Mouse (Mus musculus): ENCODE data around the gene Chst11. TPM values are rescaled to one million over a fixed set of nuclear protein-coding genes. Genes with fewer than 3 reads are reported as not detected.

The Chst11 gene
- polyA plus RNA-seq, 1 experiment from 2014 or later, result 1.2 TPM

DNA sequence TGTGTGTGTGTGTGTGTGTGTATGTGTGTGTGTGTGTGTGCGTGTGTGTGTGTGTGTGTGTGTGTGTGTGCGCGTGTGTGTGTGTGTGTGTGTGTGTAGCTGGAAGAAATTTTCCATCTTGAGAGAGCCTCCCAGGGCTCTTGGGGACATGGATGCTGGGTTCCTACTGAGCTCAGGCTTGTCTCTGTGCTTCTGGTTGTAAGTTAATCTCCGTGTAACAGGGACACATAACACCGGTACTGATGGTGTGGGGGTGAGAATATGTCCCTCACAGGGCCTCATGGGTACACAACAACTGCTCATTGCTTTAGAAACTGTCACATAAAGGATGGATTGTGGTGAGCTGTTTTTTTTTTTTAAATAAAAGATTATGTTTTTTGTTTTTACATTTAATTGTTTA is 33.2 kb downstream of the Chst11 start:
- no peak overlapping the region for H3K4me3 ChIP-seq (ENCODE audit: low read length)
- ATAC-seq (ENCODE audit: low read depth), result no peak
- no peak overlapping the region for H3K4me2 ChIP-seq (ENCODE audit: low read depth, low read length)
- no peaks in the 10 kb centered on the region for H3K4me1 ChIP-seq (replicated peaks; ENCODE audit: control insufficient read depth, insufficient read depth, low read length)
- H3K36me3 ChIP-seq (ENCODE audit: control insufficient read depth, insufficient read depth, low read length), result no peaks in the 10 kb centered on the region
- no peaks in the 10 kb centered on the region for H3K27me3 ChIP-seq (ENCODE audit: control insufficient read depth, insufficient read depth, low read depth, low read length)
- H3K9ac ChIP-seq (ENCODE audit: low read length), result no peak overlapping the region
- H3K9me3 ChIP-seq (ENCODE audit: control insufficient read depth, low read length), result no peaks in the 10 kb centered on the region
- 62% methylated on average over 5 of the region's 5 CpGs for WGBS
- no peak overlapping the region for H3K27ac ChIP-seq (ENCODE audit: low read length)

GRCm38 (mm10) chr10:83019497-83020270 is 34.4 kb downstream of the Chst11 start:
- H3K4me1 ChIP-seq (replicated peaks; ENCODE audit: control insufficient read depth, insufficient read depth, low read length), result no peaks in the 10 kb centered on the region
- no peak overlapping the region for H3K27ac ChIP-seq (ENCODE audit: low read length)
- no peak overlapping the region for H3K9ac ChIP-seq (ENCODE audit: low read length)
- H3K9me3 ChIP-seq (ENCODE audit: control insufficient read depth, low read length), result no peaks in the 10 kb centered on the region
- WGBS, result 59% methylated on average over 19 of the region's 19 CpGs
- H3K4me3 ChIP-seq (ENCODE audit: low read length), result no peak overlapping the region
- no peaks in the 10 kb centered on the region for H3K27me3 ChIP-seq (ENCODE audit: control insufficient read depth, insufficient read depth, low read depth, low read length)
- no peak overlapping the region for H3K4me2 ChIP-seq (ENCODE audit: low read depth, low read length)
- no peaks in the 10 kb centered on the region for H3K36me3 ChIP-seq (ENCODE audit: control insufficient read depth, insufficient read depth, low read length)
- ATAC-seq (ENCODE audit: low read depth), result 0 out of 2 replicates have a peak, but pooled peaks have one; percentile 20

- H3K9me3 ChIP-seq (ENCODE audit: control insufficient read depth, low read length), result no peaks in the 10 kb centered on the region
- WGBS, result 93% methylated on average over 1 of the region's 1 CpGs
Measured at GRCm38 (mm10) chr10:83022616-83023015, 37.3 kb downstream of the Chst11 start.

GRCm38 (mm10) chr10:83026174-83026573 is 40.9 kb downstream of the Chst11 start:
- Histone ChIP-seq H3K36me3 (ENCODE audit: control insufficient read depth, insufficient read depth, low read length) (no peaks in the 10 kb centered on the region), H3K9me3 (ENCODE audit: control insufficient read depth, low read length) (no peaks in the 10 kb centered on the region)

More at GRCm38 (mm10) chr10:83022616-83023015, 37.3 kb downstream of the Chst11 start:
- Histone ChIP-seq H3K4me1 (replicated peaks; ENCODE audit: control insufficient read depth, insufficient read depth, low read length) (no peaks in the 10 kb centered on the region), H3K36me3 (ENCODE audit: control insufficient read depth, insufficient read depth, low read length) (no peaks in the 10 kb centered on the region), H3K27me3 (ENCODE audit: control insufficient read depth, insufficient read depth, low read depth, low read length) (no peaks in the 10 kb centered on the region), H3K4me2 (ENCODE audit: low read depth, low read length) (no peak overlapping the region), H3K9ac (ENCODE audit: low read length) (no peak overlapping the region), H3K4me3 (ENCODE audit: low read length) (no peak overlapping the region), H3K27ac (ENCODE audit: low read length) (no peak overlapping the region)
- ATAC-seq (ENCODE audit: low read depth), result no peak

GRCm38 (mm10) chr10:83027673-83028072 is 42.4 kb downstream of the Chst11 start:
- Histone ChIP-seq H3K9ac (ENCODE audit: low read length) (no peak overlapping the region), H3K4me2 (ENCODE audit: low read depth, low read length) (no peak overlapping the region), H3K9me3 (ENCODE audit: control insufficient read depth, low read length) (no peaks in the 10 kb centered on the region), H3K36me3 (ENCODE audit: control insufficient read depth, insufficient read depth, low read length) (no peaks in the 10 kb centered on the region), H3K4me3 (ENCODE audit: low read length) (no peak overlapping the region), H3K27ac (ENCODE audit: low read length) (no peak overlapping the region), H3K27me3 (ENCODE audit: control insufficient read depth, insufficient read depth, low read depth, low read length) (no peaks in the 10 kb centered on the region), H3K4me1 (replicated peaks; ENCODE audit: control insufficient read depth, insufficient read depth, low read length) (peaks cover 6% of the 10 kb centered on the region; the same call in 1 of the 2 replicates)
- no peak for ATAC-seq (ENCODE audit: low read depth)
- WGBS, result 61% methylated on average over 6 of the region's 6 CpGs

More at GRCm38 (mm10) chr10:83026174-83026573, 40.9 kb downstream of the Chst11 start:
- Histone ChIP-seq H3K27ac (ENCODE audit: low read length) (no peak overlapping the region), H3K4me2 (ENCODE audit: low read depth, low read length) (no peak overlapping the region), H3K4me3 (ENCODE audit: low read length) (no peak overlapping the region), H3K9ac (ENCODE audit: low read length) (no peak overlapping the region), H3K4me1 (replicated peaks; ENCODE audit: control insufficient read depth, insufficient read depth, low read length) (no peaks in the 10 kb centered on the region; the same call in 1 of the 2 replicates), H3K27me3 (ENCODE audit: control insufficient read depth, insufficient read depth, low read depth, low read length) (no peaks in the 10 kb centered on the region)
- ATAC-seq (ENCODE audit: low read depth), result no peak
- 84% methylated on average over 5 of the region's 5 CpGs for WGBS

GRCm38 (mm10) chr10:83030103-83030661 is 44.9 kb downstream of the Chst11 start:
- Histone ChIP-seq H3K4me2 (ENCODE audit: low read depth, low read length) (no peak overlapping the region), H3K4me3 (ENCODE audit: low read length) (no peak overlapping the region), H3K27me3 (ENCODE audit: control insufficient read depth, insufficient read depth, low read depth, low read length) (no peaks in the 10 kb centered on the region), H3K4me1 (replicated peaks; ENCODE audit: control insufficient read depth, insufficient read depth, low read length) (peaks cover 6% of the 10 kb centered on the region; the same call in 1 of the 2 replicates), H3K27ac (ENCODE audit: low read length) (no peak overlapping the region), H3K9ac (ENCODE audit: low read length) (no peak overlapping the region), H3K9me3 (ENCODE audit: control insufficient read depth, low read length) (no peaks in the 10 kb centered on the region), H3K36me3 (ENCODE audit: control insufficient read depth, insufficient read depth, low read length) (no peaks in the 10 kb centered on the region)
- 38% methylated on average over 5 of the region's 5 CpGs for WGBS
- ATAC-seq (ENCODE audit: low read depth), result 0 out of 2 replicates have a peak, but pooled peaks have one; percentile 15

- Histone ChIP-seq H3K36me3 (ENCODE audit: control insufficient read depth, insufficient read depth, low read length) (no peaks in the 10 kb centered on the region), H3K4me3 (ENCODE audit: low read length) (no peak overlapping the region), H3K9ac (ENCODE audit: low read length) (no peak overlapping the region), H3K9me3 (ENCODE audit: control insufficient read depth, low read length) (no peaks in the 10 kb centered on the region), H3K4me2 (ENCODE audit: low read depth, low read length) (no peak overlapping the region), H3K27me3 (ENCODE audit: control insufficient read depth, insufficient read depth, low read depth, low read length) (no peaks in the 10 kb centered on the region), H3K4me1 (replicated peaks; ENCODE audit: control insufficient read depth, insufficient read depth, low read length) (peaks cover 7% of the 10 kb centered on the region; the same call in 1 of the 2 replicates), H3K27ac (ENCODE audit: low read length) (no peak overlapping the region)
- WGBS, result 24% methylated on average over 6 of the region's 6 CpGs
- no peak for ATAC-seq (ENCODE audit: low read depth)
Measured at GRCm38 (mm10) chr10:83030928-83031327, 45.6 kb downstream of the Chst11 start.

DNA sequence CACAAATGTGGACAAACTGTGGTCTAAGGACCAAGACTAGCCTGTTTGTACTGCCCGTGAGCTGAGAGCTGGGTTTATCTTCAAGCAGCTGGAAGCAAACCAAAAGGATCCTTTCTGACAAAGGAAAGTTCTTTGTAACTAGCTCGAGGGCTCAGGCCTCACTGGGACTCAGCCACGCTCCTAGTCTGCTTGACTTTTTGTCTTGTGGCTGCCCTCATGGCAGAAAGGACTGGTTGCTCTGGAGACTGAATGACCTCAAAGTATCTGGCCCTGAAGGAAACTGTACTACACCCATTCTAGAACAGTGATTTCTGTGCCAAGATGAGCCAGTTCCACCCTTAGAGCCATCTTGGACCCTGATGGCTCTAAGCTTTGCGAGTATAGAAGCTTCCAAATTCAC is 46.3 kb downstream of the Chst11 start:
- Histone ChIP-seq H3K9ac (ENCODE audit: low read length) (no peak overlapping the region), H3K27me3 (ENCODE audit: control insufficient read depth, insufficient read depth, low read depth, low read length) (no peaks in the 10 kb centered on the region), H3K9me3 (ENCODE audit: control insufficient read depth, low read length) (no peaks in the 10 kb centered on the region), H3K36me3 (ENCODE audit: control insufficient read depth, insufficient read depth, low read length) (no peaks in the 10 kb centered on the region), H3K27ac (ENCODE audit: low read length) (no peak overlapping the region), H3K4me2 (ENCODE audit: low read depth, low read length) (no peak overlapping the region), H3K4me1 (replicated peaks; ENCODE audit: control insufficient read depth, insufficient read depth, low read length) (peaks cover 8% of the 10 kb centered on the region; the same call in 1 of the 2 replicates), H3K4me3 (ENCODE audit: low read length) (no peak overlapping the region)
- ATAC-seq (ENCODE audit: low read depth), result no peak
- WGBS, result 61% methylated on average over 4 of the region's 4 CpGs

- Histone ChIP-seq H3K4me1 (replicated peaks; ENCODE audit: control insufficient read depth, insufficient read depth, low read length) (peaks cover 8% of the 10 kb centered on the region; the same call in 1 of the 2 replicates), H3K9me3 (ENCODE audit: control insufficient read depth, low read length) (no peaks in the 10 kb centered on the region), H3K4me3 (ENCODE audit: low read length) (no peak overlapping the region), H3K27ac (ENCODE audit: low read length) (no peak overlapping the region), H3K9ac (ENCODE audit: low read length) (no peak overlapping the region), H3K36me3 (ENCODE audit: control insufficient read depth, insufficient read depth, low read length) (no peaks in the 10 kb centered on the region), H3K27me3 (ENCODE audit: control insufficient read depth, insufficient read depth, low read depth, low read length) (no peaks in the 10 kb centered on the region), H3K4me2 (ENCODE audit: low read depth, low read length) (no peak overlapping the region)
- no peak for ATAC-seq (ENCODE audit: low read depth)
- 55% methylated on average over 10 of the region's 10 CpGs for WGBS
Measured at GRCm38 (mm10) chr10:83032559-83032958, 47.3 kb downstream of the Chst11 start.
